Mouse (Mus musculus): Measurements from ENCODE around the gene Vmn2r54.
"Not testable (repeated sequence)": the region's sequence is repeated elsewhere in the genome, so short reads cannot be mapped to it uniquely, and the experiment has no call there.

- not testable (repeated sequence) for TF ChIP-seq EP300, CTCF (IDR thresholded peaks at IDR 0.05; ENCODE audit: low read depth)
Observed at GRCm38 (mm10) chr7:12684903-12685302, 44.8 kb upstream of the Vmn2r54 start, which contains the start of gene Vmn2r55.
